Mouse (Mus musculus) forelimb bud, embryonic 11.5 days (tissue): Measurements from ENCODE around the gene Prim2.

Experiments used
- DNase-seq: peaks from one replicate; pipeline ENCODE4 v3.0.0-alpha.2; 2012; ENCODE audit warnings: low read depth, low spot score

Prim2 gene

DNA sequence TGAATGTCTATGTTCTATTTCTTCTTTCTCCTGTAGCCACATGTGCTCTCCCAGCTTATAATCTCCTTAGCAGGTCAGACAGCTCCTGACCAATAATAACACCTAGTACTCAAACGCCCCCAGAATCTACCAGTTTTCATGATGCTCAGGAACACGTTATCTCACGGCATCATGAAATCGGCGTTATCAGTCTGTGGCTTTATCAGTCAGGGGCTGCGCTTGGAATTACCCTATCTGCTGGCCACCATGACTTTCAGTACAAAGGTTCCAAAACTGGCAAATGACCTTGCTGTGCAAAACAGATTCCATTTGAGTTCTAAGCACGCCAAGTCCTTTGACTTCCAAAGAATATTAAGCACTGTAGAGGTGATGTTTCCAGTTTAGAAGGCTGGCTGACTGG, 127.9 kb downstream of the Prim2 start:
- DNase-seq, result no peak

GRCm38 (mm10) chr1:33537948-33538347, 131.6 kb downstream of the Prim2 start:
- DNase-seq, result no peak

GRCm38 (mm10) chr1:33536272-33537004, 133.2 kb downstream of the Prim2 start:
- no peak for DNase-seq

DNA sequence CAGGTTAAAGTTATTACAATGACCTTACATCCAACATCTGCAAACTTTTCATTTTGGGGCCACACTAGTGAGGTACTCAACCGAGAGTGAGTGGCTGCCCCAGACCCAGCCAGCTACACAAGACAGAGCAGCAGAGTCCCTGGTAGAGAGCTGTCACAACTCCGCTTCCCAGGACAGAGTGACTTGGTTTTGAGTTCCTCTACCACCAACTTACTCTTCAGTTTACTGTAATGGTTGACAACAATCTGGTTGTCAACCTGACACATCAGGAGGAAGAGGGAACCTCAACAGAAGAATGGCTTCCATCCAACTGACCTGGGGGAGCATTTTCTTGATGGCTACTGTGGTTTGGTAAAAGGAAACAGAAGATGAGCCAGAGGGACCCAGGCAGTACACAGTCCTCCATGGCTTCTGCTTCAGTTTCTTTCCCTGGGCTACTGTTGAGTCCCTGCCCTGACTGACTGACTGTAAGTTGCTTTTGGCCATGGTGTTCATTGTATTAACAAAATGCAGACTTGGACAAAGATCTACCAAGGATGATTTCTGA, 134.4 kb downstream of the Prim2 start:
- DNase-seq, result no peak

DNA sequence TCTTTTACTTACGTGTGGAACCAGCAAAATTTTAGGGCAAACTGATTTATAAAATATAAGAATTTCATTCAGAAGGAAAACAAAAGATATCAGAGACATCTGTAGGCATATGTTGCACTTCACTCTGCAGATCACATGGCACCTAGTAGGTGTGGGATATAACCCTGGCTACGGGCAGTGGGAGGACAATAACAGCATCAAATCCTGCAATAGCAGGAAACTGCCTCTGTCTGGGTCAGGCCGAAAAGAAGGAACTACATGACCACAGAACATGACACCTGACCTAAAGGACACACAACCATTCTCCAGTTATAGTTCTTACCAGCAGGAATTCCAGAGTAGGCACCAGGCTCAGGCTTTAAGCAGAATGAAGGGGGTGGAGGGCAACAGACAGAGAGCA, 137.7 kb downstream of the Prim2 start:
- DNase-seq, result no peak

- no peak for DNase-seq
These were observed 138.3 kb downstream of the Prim2 start for GRCm38 (mm10) chr1:33531097-33531856.

DNA sequence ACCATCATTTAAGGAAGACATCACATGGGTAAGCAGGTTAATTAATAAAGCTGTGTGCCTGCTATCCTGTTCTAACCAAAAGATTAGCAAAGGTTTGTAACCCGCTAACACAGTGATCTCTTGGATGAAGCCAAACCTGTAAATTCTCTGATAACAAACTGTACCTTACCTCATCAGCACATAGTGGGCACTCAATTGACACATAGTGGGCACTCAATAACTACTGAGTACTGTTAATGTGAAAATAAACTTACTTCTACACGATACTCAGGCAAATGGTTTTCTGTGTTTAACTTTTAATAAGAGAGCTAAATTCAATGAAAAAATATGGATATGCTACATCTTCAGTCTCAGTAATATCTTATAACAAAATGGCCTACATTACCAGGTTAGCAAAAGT, 139.1 kb downstream of the Prim2 start:
- no peak for DNase-seq

DNA sequence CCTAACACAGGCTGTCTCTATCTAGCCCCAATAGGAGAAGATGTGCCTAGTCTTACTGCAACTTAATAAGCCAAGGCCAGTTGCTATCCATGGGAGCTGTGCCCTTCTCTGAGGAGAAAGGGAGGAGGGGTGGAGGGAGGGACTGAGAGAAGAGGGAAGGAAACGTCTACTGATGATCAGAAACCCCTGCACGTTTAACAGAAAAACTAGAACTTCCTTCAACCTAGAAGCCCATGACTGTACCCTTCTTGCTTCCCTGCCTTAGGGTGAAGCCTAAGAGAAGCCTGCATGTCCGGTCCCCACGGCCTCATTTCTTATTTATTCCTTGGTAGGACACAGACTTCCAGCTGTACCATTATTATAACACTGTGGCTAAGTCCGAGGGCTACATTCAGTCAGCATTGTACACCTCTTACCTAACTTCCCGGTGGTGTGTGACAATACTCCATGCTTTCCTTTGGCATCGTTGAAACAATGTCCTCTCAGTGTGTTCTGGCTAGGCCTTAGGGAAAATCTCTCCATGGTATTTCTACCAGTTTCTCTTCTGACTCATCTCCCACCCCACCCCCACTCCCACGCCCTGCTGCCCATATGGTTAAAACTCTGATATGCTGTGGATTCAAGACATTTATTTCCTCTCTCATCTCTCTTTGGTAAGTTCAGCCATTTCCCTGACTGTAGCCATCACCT, 139.9 kb downstream of the Prim2 start:
- no peak for DNase-seq

GRCm38 (mm10) chr1:33527352-33527863, 142.2 kb downstream of the Prim2 start:
- DNase-seq, result no peak

- DNase-seq, result no peak
These were observed 146.4 kb downstream of the Prim2 start for GRCm38 (mm10) chr1:33523223-33523622.

DNA sequence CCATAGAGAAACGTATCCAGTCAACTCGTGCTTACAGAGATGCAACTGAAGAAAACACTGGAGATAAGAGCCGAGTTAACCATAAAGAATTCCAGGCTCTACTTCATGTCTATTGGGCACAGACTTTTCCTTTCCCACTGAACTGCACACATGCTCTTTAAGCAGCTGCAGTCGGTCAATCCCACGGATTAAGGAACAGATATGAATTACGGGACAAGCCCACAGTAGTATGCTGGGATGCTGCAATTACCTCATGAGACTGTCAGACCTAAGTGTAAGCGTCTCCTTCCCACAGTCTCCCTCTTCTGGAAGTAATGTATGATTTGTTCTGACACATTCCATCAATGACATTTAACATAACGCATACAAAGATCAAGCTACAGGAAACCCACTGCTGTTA, 154.5 kb downstream of the Prim2 start:
- no peak for DNase-seq

DNA sequence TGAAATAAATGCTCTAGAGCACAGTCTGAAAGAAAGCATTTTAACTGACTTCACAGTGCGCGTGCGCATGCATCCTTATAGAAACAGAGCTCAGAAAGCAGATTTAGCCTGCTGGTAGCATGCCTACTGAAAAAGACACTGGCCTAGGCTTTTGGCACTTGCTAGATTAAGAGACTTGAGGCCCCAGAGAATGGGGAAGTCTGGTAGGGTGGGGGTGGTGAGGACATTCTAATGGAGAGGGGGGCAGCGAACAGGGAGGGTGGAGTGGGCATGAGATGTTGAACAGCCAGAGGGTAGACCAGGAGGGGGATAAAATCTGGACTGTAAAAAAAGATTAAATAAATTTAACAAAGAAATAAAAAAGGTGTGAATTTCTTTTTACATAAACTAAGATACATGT, 158.3 kb downstream of the Prim2 start:
- no peak for DNase-seq

- DNase-seq, result no peak
These were observed 165.2 kb downstream of the Prim2 start for GRCm38 (mm10) chr1:33504371-33504770.

DNA sequence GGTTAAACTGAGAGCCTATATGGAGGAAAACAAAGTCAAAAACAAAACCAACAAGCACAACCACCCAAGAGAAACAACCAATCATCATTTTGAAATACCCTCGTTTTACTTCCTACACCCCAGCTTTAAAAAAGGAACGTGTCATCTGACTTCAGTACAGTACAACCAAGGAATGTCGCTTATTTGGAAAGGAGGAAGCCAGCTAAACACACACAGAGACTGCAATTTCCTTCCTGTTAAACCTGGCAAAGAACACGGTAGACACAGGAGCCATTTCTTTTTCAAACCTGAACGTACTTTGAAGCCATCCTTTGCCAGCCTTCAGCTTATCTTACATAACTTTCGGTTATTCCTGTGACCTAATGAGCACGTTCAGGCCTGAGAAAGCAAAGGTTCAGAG, 166.7 kb downstream of the Prim2 start:
- peak; percentile 14 for DNase-seq

DNA sequence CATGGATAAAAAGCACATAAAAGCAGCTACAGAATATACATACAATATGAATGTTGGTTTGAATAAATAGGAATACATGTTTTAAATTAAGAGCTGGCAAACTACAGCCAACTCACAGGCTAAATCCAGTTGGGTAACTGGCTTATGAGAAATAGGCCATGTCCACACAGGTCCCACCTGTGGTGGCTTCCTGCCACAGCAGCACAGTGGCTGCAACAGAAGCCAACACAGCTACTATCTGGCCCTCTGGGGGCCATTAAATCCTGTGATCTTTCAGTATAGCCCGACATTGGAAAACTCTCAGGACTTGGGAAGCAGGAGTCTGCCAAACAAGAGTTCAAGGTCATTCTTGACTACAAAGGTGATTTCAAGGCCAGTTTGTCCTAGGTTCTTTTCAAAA, 167.3 kb downstream of the Prim2 start:
- no peak for DNase-seq

DNA sequence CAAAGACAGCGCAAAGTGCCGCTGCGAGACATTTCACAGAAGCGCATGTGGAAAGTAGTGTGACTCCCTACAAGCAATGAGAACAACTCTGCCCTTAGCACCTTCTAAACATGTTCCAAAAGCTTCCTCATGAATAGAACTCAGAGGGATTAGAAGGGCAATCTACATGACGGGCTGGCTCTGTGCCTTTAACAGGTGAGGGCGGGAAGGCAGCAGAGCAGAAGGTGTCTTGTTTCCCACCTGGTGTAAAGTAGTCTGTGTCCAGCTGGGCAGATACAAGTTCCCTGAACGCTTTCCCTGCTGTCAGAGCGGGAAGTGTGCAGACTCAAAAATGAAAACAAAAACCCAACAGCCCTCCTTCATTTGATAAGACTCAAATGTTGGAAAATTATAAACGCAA, 169.5 kb downstream of the Prim2 start:
- DNase-seq, result no peak

- no peak for DNase-seq
These were observed 170.0 kb downstream of the Prim2 start for GRCm38 (mm10) chr1:33499603-33500002.

GRCm38 (mm10) chr1:33496128-33496527, 173.5 kb downstream of the Prim2 start:
- no peak for DNase-seq

GRCm38 (mm10) chr1:33495586-33495985, 174.0 kb downstream of the Prim2 start:
- no peak for DNase-seq

- DNase-seq, result no peak
These were observed 174.4 kb downstream of the Prim2 start for GRCm38 (mm10) chr1:33495203-33495553.

- no peak for DNase-seq
These were observed 174.9 kb downstream of the Prim2 start for GRCm38 (mm10) chr1:33494524-33495202.

- DNase-seq, result no peak
These were observed 179.4 kb downstream of the Prim2 start for GRCm38 (mm10) chr1:33490220-33490619.
